ENCODE assay signal across 8 mouse cellular contexts in the genomic region with DNA sequence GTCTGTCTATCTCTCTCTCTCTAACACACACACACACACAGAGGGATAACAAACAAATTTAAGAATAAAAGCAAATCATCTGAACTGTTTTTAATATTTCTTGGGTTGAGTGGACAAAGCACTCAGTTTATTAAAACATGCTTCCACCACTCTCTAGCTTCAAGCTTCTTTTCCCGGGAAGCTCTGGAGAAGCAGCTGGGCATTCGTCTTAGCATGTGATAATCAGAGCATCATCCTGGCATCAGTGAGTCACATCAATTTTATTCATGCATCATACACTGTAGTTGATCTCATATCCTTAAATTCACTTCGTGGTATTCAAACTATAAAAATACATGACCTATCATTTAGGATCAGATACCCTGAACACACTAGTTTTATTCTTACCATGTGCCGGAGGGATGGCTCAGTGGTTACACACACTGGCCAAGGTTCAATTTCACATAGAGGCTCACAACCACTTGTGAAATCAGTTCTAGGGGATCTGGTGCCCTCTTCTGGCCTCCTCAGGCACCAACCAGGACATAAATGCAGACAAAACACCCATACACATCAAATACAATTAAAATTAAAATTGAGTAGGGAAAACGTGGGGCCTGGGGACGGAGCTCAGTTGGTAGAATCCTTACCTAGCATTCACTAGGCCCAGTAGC.
DNase-seq lines count a peak whose midpoint lies in the region; ATAC-seq and TF ChIP-seq lines count a peak whose summit lies in the region.

No protein-coding gene starts in this region.

- DNase-seq in heart, postnatal 0 days (ENCODE audit: low spot score), result no peak
- no peak for DNase-seq in heart, embryonic 10.5 days (ENCODE audit: low spot score)
- DNase-seq in A20 (ENCODE audit: low read depth, low spot score) (peak; percentile 70), ZHBTc4 (ENCODE audit: low read depth, low spot score) (peak; percentile 34)
- DNase-seq in lung, postnatal 14 days, result peak; percentile 49
- no peak for DNase-seq in yolk sac, embryonic 10.5 days (ENCODE audit: low spot score)
- DNase-seq in ovary, postnatal 36 days (ENCODE audit: low spot score), result no peak

- TF ChIP-seq EP300 in heart, postnatal 0 days (IDR thresholded peaks at IDR 0.05; ENCODE audit: low read depth), result no peak

- no peaks in the 10 kb centered on the region for H3K27me3 ChIP-seq in heart, postnatal 0 days (ENCODE audit: control insufficient read depth, insufficient read depth, low read length)
- no peaks in the 10 kb centered on the region for H3K27me3 ChIP-seq in heart, embryonic 10.5 days (ENCODE audit: insufficient read depth, poor library complexity, severe bottlenecking)
- no peaks in the 10 kb centered on the region for H3K27me3 ChIP-seq in midbrain, embryonic 16.5 days (ENCODE audit: control insufficient read depth, insufficient read depth, low read depth, low read length)

- ATAC-seq in heart, postnatal 0 days (ENCODE audit: insufficient read depth, low read depth), result no peak
- ATAC-seq in midbrain, embryonic 16.5 days, result no peak

- H3K27ac ChIP-seq in heart, postnatal 0 days (ENCODE audit: low read depth), result no peak overlapping the region
- H3K27ac ChIP-seq in heart, embryonic 10.5 days, result no peak overlapping the region
- H3K27ac ChIP-seq in midbrain, embryonic 16.5 days (ENCODE audit: low read length), result no peak overlapping the region

- no peak overlapping the region for H3K9ac ChIP-seq in heart, postnatal 0 days (replicated peaks; ENCODE audit: low read depth, low read length)
- H3K9ac ChIP-seq in midbrain, embryonic 16.5 days (ENCODE audit: low read depth, low read length), result no peak overlapping the region

- no peaks in the 10 kb centered on the region for H3K9me3 ChIP-seq in heart, postnatal 0 days (replicated peaks; ENCODE audit: control insufficient read depth, low read length)
- H3K9me3 ChIP-seq in heart, embryonic 10.5 days, result no peaks in the 10 kb centered on the region
- no peaks in the 10 kb centered on the region for H3K9me3 ChIP-seq in midbrain, embryonic 16.5 days (replicated peaks; ENCODE audit: control insufficient read depth, low read length, poor library complexity, severe bottlenecking)

- peaks cover 4% of the 10 kb centered on the region; the same call in 1 of the 2 replicates for H3K36me3 ChIP-seq in heart, postnatal 0 days (replicated peaks; ENCODE audit: control insufficient read depth, insufficient read depth, low read length)
- peaks cover 7% of the 10 kb centered on the region for H3K36me3 ChIP-seq in heart, embryonic 10.5 days
- H3K36me3 ChIP-seq in midbrain, embryonic 16.5 days (ENCODE audit: control insufficient read depth, insufficient read depth, low read length), result peaks cover 3% of the 10 kb centered on the region

- 74% methylated on average over 6 of the region's 6 CpGs for WGBS in heart, postnatal 0 days
- 65% methylated on average over 6 of the region's 6 CpGs for WGBS in heart, embryonic 10.5 days
- 79% methylated on average over 6 of the region's 6 CpGs for WGBS in midbrain, embryonic 16.5 days

- H3K4me1 ChIP-seq in heart, postnatal 0 days (ENCODE audit: control insufficient read depth, insufficient read depth), result no peaks in the 10 kb centered on the region
- H3K4me1 ChIP-seq in heart, embryonic 10.5 days, result peaks cover 30% of the 10 kb centered on the region
- H3K4me1 ChIP-seq in midbrain, embryonic 16.5 days (ENCODE audit: control insufficient read depth, insufficient read depth, low read length), result no peaks in the 10 kb centered on the region

- H3K4me3 ChIP-seq in heart, postnatal 0 days (ENCODE audit: low read depth, low read length), result no peak overlapping the region
- no peak overlapping the region for H3K4me3 ChIP-seq in heart, embryonic 10.5 days
- H3K4me3 ChIP-seq in midbrain, embryonic 16.5 days (ENCODE audit: low read depth, low read length), result no peak overlapping the region

- peak; percentile 67 for TF ChIP-seq CTCF in heart, postnatal 0 days (IDR thresholded peaks at IDR 0.05; ENCODE audit: low read depth)

- no peak overlapping the region for H3K4me2 ChIP-seq in heart, postnatal 0 days (ENCODE audit: low read depth, low read length)
- H3K4me2 ChIP-seq in midbrain, embryonic 16.5 days (ENCODE audit: low read length), result no peak overlapping the region

Comparison
In these comparisons a context has a peak if more than half of its experiments do, and no peak if none do; other contexts are left out.
1. DNase-seq: peak in A20 (single experiment), ZHBTc4 (single experiment) and lung, postnatal 14 days (single experiment); none in heart, postnatal 0 days (single experiment), heart, embryonic 10.5 days (single experiment), yolk sac, embryonic 10.5 days (single experiment) and ovary, postnatal 36 days (single experiment).